Mouse (Mus musculus): Measurements from ENCODE around the gene Tenm2. TPM values are rescaled to one million over a fixed set of nuclear protein-coding genes. Genes with fewer than 3 reads are reported as not detected.
A peak's percentile ranks its signal among the peaks of the same experiment; 100 is the strongest.

Tenm2 gene
- polyA plus RNA-seq, 1 experiment from 2014 or later, result 0.01 TPM

- Histone ChIP-seq H3K9me3 (replicated peaks; ENCODE audit: control insufficient read depth, low read length) (no peaks in the 10 kb centered on the region), H3K27ac (ENCODE audit: low read length) (no peak overlapping the region), H3K4me2 (ENCODE audit: low read depth, low read length) (no peak overlapping the region), H3K36me3 (ENCODE audit: control insufficient read depth, insufficient read depth) (no peaks in the 10 kb centered on the region), H3K4me3 (ENCODE audit: low read depth, low read length) (no peak overlapping the region), H3K9ac (ENCODE audit: low read depth, low read length) (no peak overlapping the region), H3K4me1 (ENCODE audit: control insufficient read depth, low read depth, low read length) (no peaks in the 10 kb centered on the region), H3K27me3 (ENCODE audit: control insufficient read depth, insufficient read depth, low read depth, low read length) (no peaks in the 10 kb centered on the region)
- whole genome bisulfite sequencing (ENCODE audit: insufficient replicate concordance), result 37% methylated on average over 7 of the region's 7 CpGs
- ATAC-seq (ENCODE audit: low read depth), result peak; percentile 65
Measured at GRCm38 (mm10) chr11:36036061-36036695, 1199.6 kb downstream of the Tenm2 start.

GRCm38 (mm10) chr11:36031751-36032150 lies 1204.0 kb downstream of the Tenm2 start:
- ATAC-seq (ENCODE audit: low read depth), result no peak
- Histone ChIP-seq H3K9ac (ENCODE audit: low read depth, low read length) (no peak overlapping the region), H3K4me3 (ENCODE audit: low read depth, low read length) (no peak overlapping the region), H3K9me3 (replicated peaks; ENCODE audit: control insufficient read depth, low read length) (no peaks in the 10 kb centered on the region), H3K27ac (ENCODE audit: low read length) (no peak overlapping the region), H3K36me3 (ENCODE audit: control insufficient read depth, insufficient read depth) (no peaks in the 10 kb centered on the region), H3K4me1 (ENCODE audit: control insufficient read depth, low read depth, low read length) (no peaks in the 10 kb centered on the region), H3K4me2 (ENCODE audit: low read depth, low read length) (no peak overlapping the region), H3K27me3 (ENCODE audit: control insufficient read depth, insufficient read depth, low read depth, low read length) (no peaks in the 10 kb centered on the region)
- 33% methylated on average over 9 of the region's 9 CpGs for WGBS (ENCODE audit: insufficient replicate concordance)

- Histone ChIP-seq H3K27me3 (ENCODE audit: control insufficient read depth, insufficient read depth, low read depth, low read length) (no peaks in the 10 kb centered on the region), H3K4me2 (ENCODE audit: low read depth, low read length) (no peak overlapping the region), H3K9me3 (replicated peaks; ENCODE audit: control insufficient read depth, low read length) (no peaks in the 10 kb centered on the region), H3K4me3 (ENCODE audit: low read depth, low read length) (no peak overlapping the region), H3K9ac (ENCODE audit: low read depth, low read length) (no peak overlapping the region), H3K27ac (ENCODE audit: low read length) (no peak overlapping the region), H3K4me1 (ENCODE audit: control insufficient read depth, low read depth, low read length) (no peaks in the 10 kb centered on the region), H3K36me3 (ENCODE audit: control insufficient read depth, insufficient read depth) (no peaks in the 10 kb centered on the region)
- no peak for ATAC-seq (ENCODE audit: low read depth)
- WGBS (ENCODE audit: insufficient replicate concordance), result 36% methylated on average over 3 of the region's 3 CpGs
Measured at GRCm38 (mm10) chr11:36020009-36020408, 1215.8 kb downstream of the Tenm2 start.

- WGBS (ENCODE audit: insufficient replicate concordance), result 46% methylated on average over 4 of the region's 4 CpGs
- Histone ChIP-seq H3K4me1 (ENCODE audit: control insufficient read depth, low read depth, low read length) (no peaks in the 10 kb centered on the region), H3K9me3 (replicated peaks; ENCODE audit: control insufficient read depth, low read length) (no peaks in the 10 kb centered on the region), H3K9ac (ENCODE audit: low read depth, low read length) (no peak overlapping the region), H3K27me3 (ENCODE audit: control insufficient read depth, insufficient read depth, low read depth, low read length) (no peaks in the 10 kb centered on the region), H3K4me2 (ENCODE audit: low read depth, low read length) (no peak overlapping the region), H3K36me3 (ENCODE audit: control insufficient read depth, insufficient read depth) (no peaks in the 10 kb centered on the region), H3K27ac (ENCODE audit: low read length) (no peak overlapping the region), H3K4me3 (ENCODE audit: low read depth, low read length) (no peak overlapping the region)
- no peak for ATAC-seq (ENCODE audit: low read depth)
Measured at GRCm38 (mm10) chr11:36013179-36013578, 1222.6 kb downstream of the Tenm2 start.

- no peak for ATAC-seq (ENCODE audit: low read depth)
- H3K36me3 ChIP-seq (ENCODE audit: control insufficient read depth, insufficient read depth), result no peaks in the 10 kb centered on the region
- no peak overlapping the region for H3K4me3 ChIP-seq (ENCODE audit: low read depth, low read length)
- H3K4me1 ChIP-seq (ENCODE audit: control insufficient read depth, low read depth, low read length), result no peaks in the 10 kb centered on the region
- no peak overlapping the region for H3K27ac ChIP-seq (ENCODE audit: low read length)
- WGBS (ENCODE audit: insufficient replicate concordance), result 72% methylated on average over 11 of the region's 11 CpGs
- no peak overlapping the region for H3K4me2 ChIP-seq (ENCODE audit: low read depth, low read length)
- H3K27me3 ChIP-seq (ENCODE audit: control insufficient read depth, insufficient read depth, low read depth, low read length), result no peaks in the 10 kb centered on the region
- no peaks in the 10 kb centered on the region for H3K9me3 ChIP-seq (replicated peaks; ENCODE audit: control insufficient read depth, low read length)
- no peak overlapping the region for H3K9ac ChIP-seq (ENCODE audit: low read depth, low read length)
Measured at GRCm38 (mm10) chr11:36009281-36010208, 1226.2 kb downstream of the Tenm2 start.

GRCm38 (mm10) chr11:36002900-36003299 lies 1232.9 kb downstream of the Tenm2 start:
- peaks cover 5% of the 10 kb centered on the region for H3K4me1 ChIP-seq (ENCODE audit: control insufficient read depth, low read depth, low read length)
- no peaks in the 10 kb centered on the region for H3K9me3 ChIP-seq (replicated peaks; ENCODE audit: control insufficient read depth, low read length)
- H3K36me3 ChIP-seq (ENCODE audit: control insufficient read depth, insufficient read depth), result no peaks in the 10 kb centered on the region
- ATAC-seq (ENCODE audit: low read depth), result no peak
- H3K27ac ChIP-seq (ENCODE audit: low read length), result no peak overlapping the region
- no peak overlapping the region for H3K4me2 ChIP-seq (ENCODE audit: low read depth, low read length)
- H3K4me3 ChIP-seq (ENCODE audit: low read depth, low read length), result no peak overlapping the region
- peaks cover 7% of the 10 kb centered on the region; the same call in 1 of the 2 replicates for H3K27me3 ChIP-seq (ENCODE audit: control insufficient read depth, insufficient read depth, low read depth, low read length)
- 43% methylated on average over 4 of the region's 4 CpGs for WGBS (ENCODE audit: insufficient replicate concordance)
- no peak overlapping the region for H3K9ac ChIP-seq (ENCODE audit: low read depth, low read length)

GRCm38 (mm10) chr11:36001282-36001970 lies 1234.3 kb downstream of the Tenm2 start:
- Histone ChIP-seq H3K4me2 (ENCODE audit: low read depth, low read length) (peak overlapping the region; percentile 52), H3K4me3 (ENCODE audit: low read depth, low read length) (peak overlapping the region; percentile 23), H3K36me3 (ENCODE audit: control insufficient read depth, insufficient read depth) (no peaks in the 10 kb centered on the region), H3K27ac (ENCODE audit: low read length) (no peak overlapping the region), H3K4me1 (ENCODE audit: control insufficient read depth, low read depth, low read length) (peaks cover 5% of the 10 kb centered on the region), H3K9me3 (replicated peaks; ENCODE audit: control insufficient read depth, low read length) (no peaks in the 10 kb centered on the region), H3K9ac (ENCODE audit: low read depth, low read length) (no peak overlapping the region), H3K27me3 (ENCODE audit: control insufficient read depth, insufficient read depth, low read depth, low read length) (peaks cover 7% of the 10 kb centered on the region; the same call in 1 of the 2 replicates)
- peak; percentile 71 for ATAC-seq (ENCODE audit: low read depth)
- 8% methylated on average over 28 of the region's 28 CpGs for WGBS (ENCODE audit: insufficient replicate concordance)

GRCm38 (mm10) chr11:36000585-36001281 lies 1235.0 kb downstream of the Tenm2 start:
- peaks cover 5% of the 10 kb centered on the region for H3K4me1 ChIP-seq (ENCODE audit: control insufficient read depth, low read depth, low read length)
- 3% methylated on average over 10 of the region's 10 CpGs for WGBS (ENCODE audit: insufficient replicate concordance)
- no peak overlapping the region for H3K27ac ChIP-seq (ENCODE audit: low read length)
- peaks cover 7% of the 10 kb centered on the region; the same call in 1 of the 2 replicates for H3K27me3 ChIP-seq (ENCODE audit: control insufficient read depth, insufficient read depth, low read depth, low read length)
- no peaks in the 10 kb centered on the region for H3K9me3 ChIP-seq (replicated peaks; ENCODE audit: control insufficient read depth, low read length)
- peak; percentile 39; the same call in 1 of the 2 replicates for ATAC-seq (ENCODE audit: low read depth)
- no peaks in the 10 kb centered on the region for H3K36me3 ChIP-seq (ENCODE audit: control insufficient read depth, insufficient read depth)
- H3K4me3 ChIP-seq (ENCODE audit: low read depth, low read length), result peak overlapping the region; percentile 23
- peak overlapping the region; percentile 52 for H3K4me2 ChIP-seq (ENCODE audit: low read depth, low read length)
- no peak overlapping the region for H3K9ac ChIP-seq (ENCODE audit: low read depth, low read length)

All from liver, embryonic 16.5 days (tissue).